Mouse (Mus musculus) hindbrain, embryonic 11.5 days (tissue): ENCODE results near the gene Mcmbp. TPM values are rescaled to one million over a fixed set of nuclear protein-coding genes. Genes with fewer than 3 reads are reported as not detected.
A peak's percentile ranks its signal among the peaks of the same experiment; 100 is the strongest.

Experiments used
- ATAC-seq: fragments of 200-750 bp; cut with Nextera tagmentation; 2 replicates; pipeline ENCODE4 v1.8.0; 2017; ENCODE audit warnings: mild to moderate bottlenecking, moderate TSS enrichment, moderate library complexity; ENCODE audit not compliant: low FRiP score
- DNase-seq: peaks from one replicate; pipeline ENCODE4 v3.0.0-alpha.2; 2015; ENCODE audit warnings: low spot score
- H3K27ac ChIP-seq: fragments of 300-500 bp; sonication (generic); 2 replicates; pipeline ENCODE4 v1.5.1; 2014; ENCODE audit warnings: mild to moderate bottlenecking, low read depth, low read length
- H3K27me3 ChIP-seq: fragments of 300-500 bp; sonication (generic); 2 replicates; pipeline ENCODE4 v1.6.1; 2014; ENCODE audit warnings: mild to moderate bottlenecking, low read length, moderate library complexity, mixed read lengths; ENCODE audit not compliant: control insufficient read depth, insufficient read depth
- H3K36me3 ChIP-seq: fragments of 300-500 bp; sonication (generic); 2 replicates; pipeline ENCODE4 v1.6.1; 2014; ENCODE audit warnings: mild to moderate bottlenecking, low read length, moderate library complexity, mixed read lengths; ENCODE audit not compliant: control insufficient read depth, insufficient read depth
- H3K4me1 ChIP-seq: fragments of 300-500 bp; sonication (generic); replicated peaks from 2 replicates; pipeline ENCODE4 v1.6.1; 2014; ENCODE audit warnings: low read length, mixed read lengths; ENCODE audit not compliant: control insufficient read depth, insufficient read depth
- H3K4me2 ChIP-seq: fragments of 300-500 bp; sonication (generic); replicated peaks from 2 replicates; pipeline ENCODE4 v1.6.1; 2014; ENCODE audit warnings: mild to moderate bottlenecking, low read depth, low read length
- H3K4me3 ChIP-seq: fragments of 300-500 bp; sonication (generic); 2 replicates; pipeline ENCODE4 v1.5.1; 2014; ENCODE audit warnings: low read depth, low read length
- H3K9ac ChIP-seq: fragments of 300-500 bp; sonication (generic); 2 replicates; pipeline ENCODE4 v1.6.1; 2014; ENCODE audit warnings: low read depth, low read length
- H3K9me3 ChIP-seq: fragments of 300-500 bp; sonication (generic); 2 replicates; pipeline ENCODE4 v1.6.1; 2016; ENCODE audit warnings: low read length; ENCODE audit not compliant: control insufficient read depth
- WGBS: fragments of 180-500 bp; shearing (Covaris S2); extraction: QIAGEN DNeasy Blood & Tissue Kit; methylation state at CpG from one replicate; pipeline ENCODE4 v1.1.7; 2014; 5-methylcytosine and 5-hydroxymethylcytosine counted together
- polyA plus RNA-seq: library from polyadenylated mRNA; unstranded; fragments of >200 nt; fragmentation: Nextera tagmentation; extraction: Ambion mirVana; gene quantifications from 2 replicates; pipeline ENCODE4 v1.2.1, GENCODE M21; 2014

Mcmbp gene
- 77.4 and 81.2 TPM in 2 replicates for polyA plus RNA-seq

DNA sequence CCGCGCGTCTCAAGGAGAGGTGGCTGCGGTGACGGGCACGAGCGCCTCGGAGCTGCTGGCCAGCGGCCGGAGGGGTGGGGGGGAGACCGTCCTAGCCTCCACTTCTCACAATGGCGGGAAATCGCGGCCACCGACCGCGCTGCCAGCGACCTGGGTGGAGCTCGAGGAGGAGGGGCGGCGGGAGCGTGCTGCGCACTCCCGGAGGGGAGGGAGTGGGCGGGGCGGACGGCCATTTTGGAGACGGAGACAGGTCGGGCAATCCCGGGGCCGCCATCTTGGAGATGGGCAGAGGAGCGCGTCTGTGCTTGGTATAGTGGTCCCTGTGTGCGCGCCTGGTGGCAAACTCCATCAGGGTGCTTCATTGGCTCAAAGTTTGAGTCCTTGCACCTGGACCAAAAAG is at the start of gene Mcmbp:
TSS of gene Mcmbp (minus strand) at position 162 of the 400 bp plus-strand sequence.
- WGBS: 0% methylated on average over 26 of the region's 35 CpGs
- H3K9me3 ChIP-seq: no peaks in the 10 kb centered on the region
- H3K36me3 ChIP-seq: no peaks in the 10 kb centered on the region
- ATAC-seq: peak; percentile 88
- peak; percentile 98 for DNase-seq
- peak within 1 kb of the TSS; percentile 85 for H3K4me2 ChIP-seq
- peak within 1 kb of the TSS; percentile 97 for H3K9ac ChIP-seq
- peak within 1 kb of the TSS; percentile 87 for H3K27ac ChIP-seq
- H3K4me3 ChIP-seq: peak within 1 kb of the TSS; percentile 92
- no peaks in the 10 kb centered on the region for H3K4me1 ChIP-seq
- 0 out of 2 replicates have a peak, but pooled peaks cover 2% of the 10 kb centered on the region for H3K27me3 ChIP-seq

DNA sequence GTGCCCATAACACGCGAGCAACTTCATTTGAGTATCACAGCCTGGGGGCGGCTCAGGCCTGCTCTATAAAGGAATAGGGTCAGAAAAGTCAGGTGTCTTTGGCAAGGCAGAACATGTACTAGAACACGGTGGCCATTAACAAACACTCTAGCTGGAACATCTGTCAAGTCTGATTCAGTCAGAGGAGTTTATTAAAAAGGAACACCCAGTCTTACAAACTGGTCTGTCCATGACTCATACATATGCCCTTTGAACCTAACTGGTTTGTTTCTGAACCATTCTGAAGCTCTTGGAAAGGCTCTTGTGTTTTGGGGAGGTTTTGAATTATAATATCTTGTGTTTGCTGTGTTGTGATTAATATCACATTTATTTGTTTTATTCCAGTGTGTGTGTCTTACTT is 49.8 kb upstream of the Mcmbp start:
- Histone ChIP-seq H3K4me2 (no peak overlapping the region), H3K4me1 (no peaks in the 10 kb centered on the region), H3K4me3 (no peak overlapping the region), H3K9me3 (no peaks in the 10 kb centered on the region), H3K27me3 (no peaks in the 10 kb centered on the region), H3K9ac (no peak overlapping the region), H3K27ac (no peak overlapping the region), H3K36me3 (no peaks in the 10 kb centered on the region; the same call in 1 of the 2 replicates)
- 85% methylated on average over 4 of the region's 4 CpGs for WGBS
- ATAC-seq (no peak), DNase-seq (no peak)

DNA sequence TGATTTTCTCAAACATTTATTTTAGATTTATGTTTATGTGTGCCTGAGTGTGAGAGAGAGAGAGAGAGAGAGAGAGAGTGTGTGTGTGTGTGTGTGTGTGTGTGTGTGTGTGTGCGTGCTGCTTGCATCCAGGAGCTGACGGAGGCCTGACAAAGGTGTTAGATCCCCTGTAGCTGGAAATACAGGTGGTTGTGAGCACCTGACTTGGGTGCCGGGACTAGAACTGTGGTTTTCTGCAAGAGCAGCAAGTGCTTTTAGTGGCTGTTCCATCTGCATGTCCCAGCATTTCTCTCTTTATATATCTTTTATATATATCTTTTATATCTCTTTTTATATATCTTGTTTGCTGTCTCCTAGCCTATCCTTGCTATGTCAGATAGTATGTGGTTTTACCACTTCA is 41.6 kb upstream of the Mcmbp start:
- DNase-seq: no peak

DNA sequence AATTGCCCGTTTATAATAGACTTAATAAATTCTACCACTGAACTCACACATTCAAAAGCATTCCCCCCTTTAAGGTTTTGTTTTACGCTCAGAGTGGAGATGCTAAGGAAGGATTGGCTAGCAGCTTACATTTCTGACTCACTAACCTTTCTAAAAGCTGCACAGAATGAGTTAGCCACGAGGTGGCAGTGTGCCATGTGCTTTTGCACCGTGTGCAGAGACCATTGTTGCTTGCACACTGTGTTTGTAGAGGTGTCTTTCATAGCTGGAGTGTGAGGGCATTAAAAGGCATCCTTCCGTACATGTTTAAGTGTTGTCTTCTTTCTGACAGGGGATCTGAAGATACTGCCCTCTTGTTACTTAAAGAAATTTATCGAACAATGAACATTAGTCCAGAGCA is 39.0 kb upstream of the Mcmbp start:
- H3K4me1 ChIP-seq: no peaks in the 10 kb centered on the region
- H3K4me2 ChIP-seq: no peak overlapping the region
- DNase-seq (peak; percentile 85), ATAC-seq (no peak; the same call in 1 of the 2 replicates)
- H3K9ac ChIP-seq: no peak overlapping the region
- H3K27ac ChIP-seq: no peak overlapping the region
- no peaks in the 10 kb centered on the region for H3K27me3 ChIP-seq
- no peaks in the 10 kb centered on the region for H3K9me3 ChIP-seq
- 52% methylated on average over 6 of the region's 6 CpGs for WGBS
- no peak overlapping the region for H3K4me3 ChIP-seq
- H3K36me3 ChIP-seq: peaks cover 3% of the 10 kb centered on the region; the same call in 1 of the 2 replicates

More for the DNA sequence above, 41.6 kb upstream of the Mcmbp start:
- H3K4me3 ChIP-seq: no peak overlapping the region
- H3K9me3 ChIP-seq: no peaks in the 10 kb centered on the region
- no peak overlapping the region for H3K9ac ChIP-seq
- no peaks in the 10 kb centered on the region; the same call in 1 of the 2 replicates for H3K36me3 ChIP-seq
- WGBS: 80% methylated on average over 3 of the region's 3 CpGs
- no peak for ATAC-seq
- no peak overlapping the region for H3K4me2 ChIP-seq
- H3K4me1 ChIP-seq: no peaks in the 10 kb centered on the region
- H3K27me3 ChIP-seq: no peaks in the 10 kb centered on the region
- no peak overlapping the region for H3K27ac ChIP-seq

DNA sequence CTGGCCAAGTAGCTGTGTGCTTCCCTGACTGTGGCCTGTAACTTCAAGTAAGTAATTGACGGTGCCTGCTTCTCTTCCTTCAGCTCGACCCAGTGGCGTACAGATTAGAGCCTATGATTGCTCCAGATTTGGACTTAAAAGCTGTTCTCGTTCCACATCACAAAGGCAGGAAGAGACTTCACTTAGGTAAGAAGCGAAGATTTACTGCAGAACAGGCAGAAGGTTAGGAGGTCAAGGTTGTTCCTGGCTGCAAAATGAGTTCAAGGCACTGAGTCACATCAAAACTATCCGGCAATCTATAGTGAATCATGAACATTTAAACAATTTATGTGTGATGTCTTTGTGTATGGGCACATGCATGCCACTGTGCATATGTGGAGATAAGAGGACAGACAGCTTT is 36.9 kb upstream of the Mcmbp start:
- ATAC-seq (no peak), DNase-seq (no peak)
- H3K4me1 ChIP-seq: no peaks in the 10 kb centered on the region
- H3K9me3 ChIP-seq: no peaks in the 10 kb centered on the region
- H3K4me3 ChIP-seq: no peak overlapping the region
- H3K27me3 ChIP-seq: no peaks in the 10 kb centered on the region
- no peak overlapping the region for H3K9ac ChIP-seq
- H3K36me3 ChIP-seq: peaks cover 6% of the 10 kb centered on the region; the same call in 1 of the 2 replicates
- H3K27ac ChIP-seq: no peak overlapping the region
- H3K4me2 ChIP-seq: no peak overlapping the region
- WGBS: 96% methylated on average over 6 of the region's 6 CpGs

DNA sequence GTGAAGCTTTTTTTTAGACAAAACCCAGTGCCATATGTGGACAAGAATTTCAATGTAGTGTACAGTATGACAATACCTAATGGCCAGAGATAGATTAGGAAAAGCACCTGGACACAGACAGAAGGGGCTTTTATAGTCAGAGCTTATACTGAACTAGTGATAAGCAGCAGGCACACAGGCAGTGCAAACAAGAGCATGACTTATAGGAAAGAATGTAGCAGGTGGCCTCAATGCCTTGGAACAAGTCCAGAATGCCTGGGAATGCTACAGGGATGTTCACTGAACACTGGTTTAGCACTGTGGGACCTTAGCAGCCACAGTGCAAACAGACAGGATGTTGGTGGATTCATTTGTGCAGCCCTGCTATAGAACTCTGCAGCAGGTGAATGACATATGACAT is 26.4 kb upstream of the Mcmbp start:
- Histone ChIP-seq H3K27me3 (no peaks in the 10 kb centered on the region), H3K9me3 (no peaks in the 10 kb centered on the region), H3K27ac (no peak overlapping the region), H3K4me1 (no peaks in the 10 kb centered on the region), H3K4me3 (no peak overlapping the region), H3K36me3 (peaks cover 18% of the 10 kb centered on the region), H3K4me2 (no peak overlapping the region), H3K9ac (no peak overlapping the region)
- DNase-seq (no peak), ATAC-seq (no peak)

DNA sequence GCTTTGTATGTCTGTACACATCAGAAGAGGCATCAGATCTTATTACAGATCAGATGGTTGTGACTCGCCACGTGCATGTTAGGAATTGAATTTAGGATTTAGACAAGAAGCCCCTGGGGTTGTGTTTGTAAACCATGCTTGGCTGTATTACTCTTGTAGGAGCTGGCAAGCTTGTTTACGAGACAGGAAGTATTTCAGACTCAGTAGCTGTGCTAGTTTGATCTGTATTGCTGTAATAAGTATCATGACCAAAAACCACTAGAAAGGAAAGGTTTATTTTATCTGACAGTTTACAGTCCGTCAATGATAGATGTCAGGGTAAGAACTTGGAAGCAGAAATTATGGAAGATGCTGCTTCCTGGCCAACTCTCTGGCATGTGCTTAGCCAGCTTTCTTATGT is 18.7 kb upstream of the Mcmbp start:
- Histone ChIP-seq H3K4me1 (no peaks in the 10 kb centered on the region), H3K27ac (no peak overlapping the region), H3K27me3 (no peaks in the 10 kb centered on the region), H3K4me3 (no peak overlapping the region), H3K9ac (no peak overlapping the region), H3K4me2 (no peak overlapping the region), H3K36me3 (peaks cover 18% of the 10 kb centered on the region), H3K9me3 (no peaks in the 10 kb centered on the region)
- DNase-seq (no peak), ATAC-seq (no peak)
- WGBS: 95% methylated on average over 4 of the region's 4 CpGs

DNA sequence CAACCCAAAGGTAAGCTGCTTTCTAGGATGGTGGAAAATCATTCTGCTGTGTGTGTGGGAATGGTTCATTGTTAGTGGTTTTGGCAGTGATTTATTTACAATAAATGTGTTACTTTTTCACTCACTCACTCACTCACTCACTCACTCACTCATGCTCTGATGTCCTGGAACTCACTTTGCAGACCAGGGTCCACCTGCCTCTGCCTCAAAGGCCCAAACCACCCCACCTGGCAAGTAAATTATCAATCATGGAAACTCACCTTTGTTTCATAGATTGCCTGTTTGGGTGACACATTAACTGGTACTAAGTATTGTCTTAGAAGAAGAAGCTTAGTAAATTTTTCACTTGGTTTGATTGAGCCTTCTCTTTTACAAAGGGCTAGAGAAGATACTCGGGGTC is 15.1 kb upstream of the Mcmbp start:
- no peak for ATAC-seq
- Histone ChIP-seq H3K4me2 (no peak overlapping the region), H3K36me3 (peaks cover 9% of the 10 kb centered on the region), H3K4me1 (no peaks in the 10 kb centered on the region), H3K27me3 (no peaks in the 10 kb centered on the region), H3K9ac (no peak overlapping the region), H3K9me3 (no peaks in the 10 kb centered on the region), H3K27ac (no peak overlapping the region), H3K4me3 (no peak overlapping the region)
- 97% methylated on average over 1 of the region's 1 CpGs for WGBS
- no peak for DNase-seq

DNA sequence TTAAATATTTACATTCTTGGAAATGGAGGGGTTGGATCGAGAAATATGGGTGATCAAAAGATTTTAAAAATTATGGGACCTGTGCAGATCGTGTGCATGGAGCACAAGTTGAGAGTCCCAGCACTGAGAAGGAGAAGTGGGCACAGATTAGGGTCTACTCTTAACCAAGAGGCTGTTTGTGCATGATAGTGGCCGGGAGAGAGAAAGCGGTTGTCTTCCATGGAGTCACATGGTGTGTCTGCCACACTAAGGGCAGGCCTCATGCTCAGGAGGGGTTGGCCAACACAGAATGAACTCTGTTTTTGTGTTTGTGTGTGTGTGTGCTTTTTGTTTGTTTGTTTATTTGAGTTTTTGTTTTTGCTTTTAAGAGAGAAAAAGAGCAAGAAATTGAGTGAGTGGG is 11.7 kb upstream of the Mcmbp start:
- H3K4me3 ChIP-seq: no peak overlapping the region
- WGBS: 95% methylated on average over 4 of the region's 4 CpGs
- H3K4me1 ChIP-seq: peaks cover 3% of the 10 kb centered on the region; the same call in 1 of the 2 replicates
- H3K27me3 ChIP-seq: no peaks in the 10 kb centered on the region
- H3K36me3 ChIP-seq: no peaks in the 10 kb centered on the region
- no peak overlapping the region for H3K4me2 ChIP-seq
- ATAC-seq (no peak), DNase-seq (no peak)
- no peaks in the 10 kb centered on the region for H3K9me3 ChIP-seq
- H3K27ac ChIP-seq: no peak overlapping the region
- no peak overlapping the region for H3K9ac ChIP-seq
